Mouse (Mus musculus): Measurements from ENCODE around the gene Atg5.
"Not testable (repeated sequence)": the region's sequence is repeated elsewhere in the genome, so short reads cannot be mapped to it uniquely, and the experiment has no call there.

Atg5 gene

GRCm38 (mm10) chr10:44268145-44268860 is at the start of gene Atg5:
Atg5 (plus strand) TSS chr10:44268358.
- in situ Hi-C loops (cut with MboI, MseI), result no loop called here

GRCm38 (mm10) chr10:44219073-44219472 is 49.1 kb upstream of the Atg5 start:
- in situ Hi-C loops (cut with MboI, MseI), result not testable (repeated sequence)

GRCm38 (mm10) chr10:44224345-44224744 is 43.8 kb upstream of the Atg5 start:
- in situ Hi-C loops (cut with MboI, MseI), result no loop called here

- in situ Hi-C loops (cut with MboI, MseI), result not testable (repeated sequence)
Measured at GRCm38 (mm10) chr10:44233351-44233750, 34.8 kb upstream of the Atg5 start.

GRCm38 (mm10) chr10:44235298-44235697 is 32.9 kb upstream of the Atg5 start:
- in situ Hi-C loops (cut with MboI, MseI), result not testable (repeated sequence)

- in situ Hi-C loops (cut with MboI, MseI), result no loop called here
Measured at GRCm38 (mm10) chr10:44256624-44257023, 11.5 kb upstream of the Atg5 start.

GRCm38 (mm10) chr10:44265835-44266234 is 2.3 kb upstream of the Atg5 start:
- in situ Hi-C loops (cut with MboI, MseI), result no loop called here

GRCm38 (mm10) chr10:44266561-44266960 is 1.6 kb upstream of the Atg5 start:
- in situ Hi-C loops (cut with MboI, MseI), result no loop called here

GRCm38 (mm10) chr10:44267426-44268142 is 574 bp upstream of the Atg5 start:
- in situ Hi-C loops (cut with MboI, MseI), result no loop called here

GRCm38 (mm10) chr10:44269211-44269610 is 1.1 kb downstream of the Atg5 start:
- in situ Hi-C loops (cut with MboI, MseI), result no loop called here

- in situ Hi-C loops (cut with MboI, MseI), result no loop called here
Measured at GRCm38 (mm10) chr10:44282323-44282722, 14.2 kb downstream of the Atg5 start.

- in situ Hi-C loops (cut with MboI, MseI), result no loop called here
Measured at GRCm38 (mm10) chr10:44285106-44285505, 16.9 kb downstream of the Atg5 start.

GRCm38 (mm10) chr10:44285935-44286334 is 17.8 kb downstream of the Atg5 start:
- in situ Hi-C loops (cut with MboI, MseI), result no loop called here

- in situ Hi-C loops (cut with MboI, MseI), result loop anchor here (10.0 kb wide), 1 partner anchor 1014 kb away; no protein-coding TSS in a partner anchor
Measured at GRCm38 (mm10) chr10:44290876-44291275, 22.7 kb downstream of the Atg5 start.

- in situ Hi-C loops (cut with MboI, MseI), result loop anchor here (10.0 kb wide), 1 partner anchor 1013 kb away; no protein-coding TSS in a partner anchor
Measured at GRCm38 (mm10) chr10:44292205-44292604, 24.0 kb downstream of the Atg5 start.

- in situ Hi-C loops (cut with MboI, MseI), result loop anchor here (10.0 kb wide), 1 partner anchor 1006 kb away; no protein-coding TSS in a partner anchor
Measured at GRCm38 (mm10) chr10:44299165-44299564, 31.0 kb downstream of the Atg5 start.

- in situ Hi-C loops (cut with MboI, MseI), result no loop called here
Measured at GRCm38 (mm10) chr10:44300078-44300477, 31.9 kb downstream of the Atg5 start.

GRCm38 (mm10) chr10:44303648-44304329 is 35.6 kb downstream of the Atg5 start:
- in situ Hi-C loops (cut with MboI, MseI), result no loop called here

GRCm38 (mm10) chr10:44304330-44304717 is 36.2 kb downstream of the Atg5 start:
- in situ Hi-C loops (cut with MboI, MseI), result no loop called here

GRCm38 (mm10) chr10:44304845-44305244 is 36.7 kb downstream of the Atg5 start:
- in situ Hi-C loops (cut with MboI, MseI), result no loop called here

- in situ Hi-C loops (cut with MboI, MseI), result no loop called here
Measured at GRCm38 (mm10) chr10:44306308-44306707, 38.1 kb downstream of the Atg5 start.

GRCm38 (mm10) chr10:44308280-44308679 is 40.1 kb downstream of the Atg5 start:
- in situ Hi-C loops (cut with MboI, MseI), result no loop called here
